Mouse (Mus musculus): ENCODE results near the gene Sec22b. TPM values are rescaled to one million over a fixed set of nuclear protein-coding genes. Genes with fewer than 3 reads are reported as not detected.

Gene Sec22b
- polyA plus RNA-seq, 1 experiment from 2014 or later = 40.0 TPM

DNA sequence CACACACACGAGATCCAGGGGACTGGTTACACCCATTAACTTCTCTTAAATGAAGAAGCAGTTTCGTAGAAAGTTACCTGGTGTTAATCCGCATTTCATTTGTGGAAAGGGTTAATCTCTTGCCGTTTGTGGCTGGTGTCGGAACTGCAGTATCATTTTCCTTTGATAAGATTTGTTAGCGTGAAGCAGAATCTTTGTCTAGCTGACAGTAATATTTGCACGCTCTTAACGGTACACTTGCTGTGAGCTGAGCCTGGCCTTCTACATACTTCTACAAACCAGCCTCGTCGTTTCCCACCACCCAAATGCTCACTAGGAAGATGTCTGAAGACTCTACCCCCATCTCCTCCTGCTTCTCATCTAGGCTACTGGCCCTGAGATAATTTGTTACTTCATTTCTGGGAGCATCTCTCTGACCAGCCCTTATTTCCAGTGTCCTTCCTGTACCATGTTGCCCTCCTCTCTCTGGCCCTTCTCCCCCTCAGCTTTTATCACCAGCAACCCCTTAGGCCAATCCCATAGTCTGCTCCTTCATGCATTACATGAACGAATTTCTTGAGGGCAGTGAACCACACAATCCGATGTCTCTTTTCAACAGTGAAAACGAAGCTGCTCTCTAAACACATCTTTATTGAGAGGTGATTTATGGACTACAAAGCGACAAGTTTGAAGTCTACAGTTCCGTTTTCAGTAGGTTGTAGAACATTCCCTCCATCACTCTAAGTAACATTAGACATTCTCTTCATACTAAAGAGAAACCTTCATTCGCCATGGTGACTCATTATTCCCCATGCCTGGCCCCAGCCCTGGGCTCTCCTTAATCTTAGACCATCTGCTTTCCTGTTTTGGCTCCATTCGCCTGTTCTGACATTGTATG, 36.3 kb downstream of the Sec22b start:
- no peak for DNase-seq
- ATAC-seq = peak; percentile 45; the same call in 1 of the 2 replicates
- no peaks in the 10 kb centered on the region for H3K9me3 ChIP-seq (ENCODE audit: low read length)
- 36% methylated on average over 17 of the region's 17 CpGs for whole genome bisulfite sequencing (ENCODE audit: insufficient replicate concordance)
- H3K27ac ChIP-seq (ENCODE audit: low read depth) = no peak overlapping the region
- no peak overlapping the region for H3K9ac ChIP-seq (replicated peaks)
- no peak overlapping the region for H3K4me3 ChIP-seq (ENCODE audit: low read depth, low read length)
- no peaks in the 10 kb centered on the region for H3K27me3 ChIP-seq (ENCODE audit: insufficient read depth, low read length)
- H3K36me3 ChIP-seq (replicated peaks; ENCODE audit: insufficient read depth, low read length) = no peaks in the 10 kb centered on the region
- TF ChIP-seq EP300 (IDR thresholded peaks at IDR 0.05; ENCODE audit: low read depth) (no peak), CTCF (IDR thresholded peaks at IDR 0.05; ENCODE audit: low read depth) (no peak)
- H3K4me2 ChIP-seq (ENCODE audit: low read depth, low read length) = peak overlapping the region; percentile 38
- peaks cover 45% of the 10 kb centered on the region for H3K4me1 ChIP-seq (ENCODE audit: insufficient read depth)

DNA sequence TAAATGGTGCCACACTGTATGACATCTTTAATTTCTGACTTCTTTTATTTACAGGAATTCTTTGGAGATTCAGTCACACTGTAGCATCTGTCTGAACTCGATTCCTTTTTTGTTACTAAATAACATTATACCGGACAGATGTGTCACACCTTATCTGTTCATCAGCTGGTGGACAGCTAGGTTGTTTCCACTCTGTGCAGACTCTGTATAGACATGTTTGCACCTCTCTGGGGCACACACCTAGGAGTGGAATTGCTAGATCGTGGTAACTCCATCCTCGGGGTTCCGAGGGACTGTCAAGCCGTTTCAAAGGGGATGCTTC, 36.9 kb downstream of the Sec22b start:
- no peak for TF ChIP-seq EP300 (IDR thresholded peaks at IDR 0.05; ENCODE audit: low read depth)
- no peak for TF ChIP-seq CTCF (IDR thresholded peaks at IDR 0.05; ENCODE audit: low read depth)
- Histone ChIP-seq H3K27ac (ENCODE audit: low read depth) (no peak overlapping the region), H3K4me1 (ENCODE audit: insufficient read depth) (peaks cover 46% of the 10 kb centered on the region), H3K4me3 (ENCODE audit: low read depth, low read length) (no peak overlapping the region), H3K36me3 (replicated peaks; ENCODE audit: insufficient read depth, low read length) (no peaks in the 10 kb centered on the region), H3K27me3 (ENCODE audit: insufficient read depth, low read length) (no peaks in the 10 kb centered on the region), H3K9ac (replicated peaks) (no peak overlapping the region), H3K9me3 (ENCODE audit: low read length) (no peaks in the 10 kb centered on the region), H3K4me2 (ENCODE audit: low read depth, low read length) (peak overlapping the region; percentile 38; the same call in 1 of the 2 replicates)
- ATAC-seq = no peak
- 48% methylated on average over 6 of the region's 6 CpGs for WGBS (ENCODE audit: insufficient replicate concordance)
- DNase-seq = no peak

- DNase-seq = no peak
- H3K4me3 ChIP-seq (ENCODE audit: low read depth, low read length) = no peak overlapping the region
- 55% methylated on average over 7 of the region's 7 CpGs for WGBS (ENCODE audit: insufficient replicate concordance)
- peaks cover 41% of the 10 kb centered on the region for H3K4me1 ChIP-seq (ENCODE audit: insufficient read depth)
- H3K9me3 ChIP-seq (ENCODE audit: low read length) = no peaks in the 10 kb centered on the region
- H3K27ac ChIP-seq (ENCODE audit: low read depth) = peak overlapping the region; percentile 55
- H3K36me3 ChIP-seq (replicated peaks; ENCODE audit: insufficient read depth, low read length) = no peaks in the 10 kb centered on the region
- TF ChIP-seq EP300 (IDR thresholded peaks at IDR 0.05; ENCODE audit: low read depth) (no peak), CTCF (IDR thresholded peaks at IDR 0.05; ENCODE audit: low read depth) (no peak)
- peak overlapping the region; percentile 22; the same call in 1 of the 2 replicates for H3K4me2 ChIP-seq (ENCODE audit: low read depth, low read length)
- no peak for ATAC-seq
- H3K27me3 ChIP-seq (ENCODE audit: insufficient read depth, low read length) = no peaks in the 10 kb centered on the region
- no peak overlapping the region for H3K9ac ChIP-seq (replicated peaks)
Observed at GRCm38 (mm10) chr3:97938814-97939526, 38.0 kb downstream of the Sec22b start.

DNA sequence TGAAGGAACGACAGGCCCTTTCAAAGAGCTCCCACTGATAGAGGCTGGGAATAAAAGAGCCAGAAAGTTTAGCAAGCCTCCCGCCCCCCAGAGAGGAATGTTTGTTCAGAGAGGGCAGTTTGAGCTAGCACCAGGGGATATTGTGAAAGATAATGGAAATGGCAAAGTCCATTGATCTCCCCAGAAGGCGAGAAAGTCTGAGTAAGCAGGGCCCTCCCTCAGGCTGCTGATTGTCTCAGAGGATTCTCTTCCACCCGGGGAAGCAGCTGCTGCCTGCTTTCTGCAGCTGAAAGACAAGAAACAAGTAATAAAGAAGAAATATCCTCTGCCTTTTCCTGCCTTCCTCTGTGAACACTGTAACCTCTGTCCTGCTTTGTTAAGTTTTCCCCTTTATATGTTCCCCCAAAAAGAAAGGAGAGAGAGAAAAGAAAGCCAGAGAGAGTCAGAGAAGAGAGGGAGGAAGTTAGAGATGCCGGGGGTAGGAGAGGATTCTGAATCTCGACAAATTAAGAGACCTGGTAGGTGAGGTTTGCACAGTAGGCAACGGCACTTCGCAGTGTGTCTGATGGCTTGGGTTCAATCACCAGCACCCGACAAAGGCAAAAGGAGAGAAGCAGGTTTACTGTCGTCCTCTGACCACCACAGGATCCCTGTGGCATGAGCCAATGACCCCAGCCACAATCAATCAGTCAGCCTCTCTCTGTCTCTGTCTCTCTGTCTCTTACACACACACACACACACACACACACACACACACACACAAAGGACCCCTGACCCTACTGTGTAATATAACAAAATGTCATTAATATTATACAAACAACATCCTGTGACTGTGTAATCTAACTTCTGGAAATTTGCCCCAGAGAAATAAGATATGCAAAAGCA, 38.9 kb downstream of the Sec22b start:
- ATAC-seq = peak; percentile 69
- no peak overlapping the region for H3K4me3 ChIP-seq (ENCODE audit: low read depth, low read length)
- peak overlapping the region; percentile 80 for H3K27ac ChIP-seq (ENCODE audit: low read depth)
- H3K27me3 ChIP-seq (ENCODE audit: insufficient read depth, low read length) = no peaks in the 10 kb centered on the region
- H3K9me3 ChIP-seq (ENCODE audit: low read length) = no peaks in the 10 kb centered on the region
- 26% methylated on average over 10 of the region's 10 CpGs for WGBS (ENCODE audit: insufficient replicate concordance)
- no peak overlapping the region for H3K9ac ChIP-seq (replicated peaks)
- TF ChIP-seq EP300 (IDR thresholded peaks at IDR 0.05; ENCODE audit: low read depth) = 0 out of 2 replicates have a peak, but pooled peaks have one; percentile 20
- no peak for TF ChIP-seq CTCF (IDR thresholded peaks at IDR 0.05; ENCODE audit: low read depth)
- peak overlapping the region; percentile 22 for H3K4me2 ChIP-seq (ENCODE audit: low read depth, low read length)
- H3K4me1 ChIP-seq (ENCODE audit: insufficient read depth) = peaks cover 39% of the 10 kb centered on the region
- no peaks in the 10 kb centered on the region for H3K36me3 ChIP-seq (replicated peaks; ENCODE audit: insufficient read depth, low read length)
- peak; percentile 35 for DNase-seq

DNA sequence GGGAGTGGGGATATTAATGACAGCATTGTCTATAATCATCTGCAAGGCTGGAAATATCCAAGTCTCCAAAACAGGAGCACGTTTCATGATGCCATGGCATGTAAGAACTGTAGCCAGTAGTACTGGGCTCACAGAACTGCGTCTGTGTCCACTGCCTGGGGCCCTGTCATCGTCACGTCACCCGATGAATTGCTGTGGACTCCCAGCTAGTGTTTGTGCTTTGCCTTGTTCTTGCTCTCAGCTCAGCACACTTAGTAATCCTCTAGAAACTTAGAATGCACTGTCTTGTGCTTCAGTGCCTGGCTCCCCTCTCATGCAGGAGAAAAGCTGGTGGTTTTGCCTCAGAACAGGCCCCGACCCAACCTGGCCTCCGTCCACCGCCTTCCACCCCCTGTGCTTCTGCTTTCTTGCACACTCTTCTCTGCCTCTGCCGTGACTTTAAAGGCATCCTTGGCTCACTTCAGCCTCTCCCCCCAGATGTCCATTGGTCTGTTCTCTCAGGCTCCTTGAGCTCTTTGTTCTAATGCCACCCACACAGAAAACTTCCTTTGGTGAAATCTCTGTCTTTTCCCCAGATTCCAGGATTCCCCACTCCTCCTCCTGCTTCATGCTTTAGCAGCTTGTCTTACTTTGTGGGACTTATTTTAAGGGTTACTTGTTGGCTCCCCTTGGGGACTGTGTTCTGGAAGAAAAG, 39.7 kb downstream of the Sec22b start:
- no peak for TF ChIP-seq EP300 (IDR thresholded peaks at IDR 0.05; ENCODE audit: low read depth)
- no peak for TF ChIP-seq CTCF (IDR thresholded peaks at IDR 0.05; ENCODE audit: low read depth)
- no peak overlapping the region; the same call in 1 of the 2 replicates for H3K9ac ChIP-seq (replicated peaks)
- H3K4me1 ChIP-seq (ENCODE audit: insufficient read depth) = peaks cover 39% of the 10 kb centered on the region
- 43% methylated on average over 9 of the region's 9 CpGs for WGBS (ENCODE audit: insufficient replicate concordance)
- H3K9me3 ChIP-seq (ENCODE audit: low read length) = no peaks in the 10 kb centered on the region
- ATAC-seq (no peak), DNase-seq (no peak)
- no peaks in the 10 kb centered on the region for H3K27me3 ChIP-seq (ENCODE audit: insufficient read depth, low read length)
- no peaks in the 10 kb centered on the region for H3K36me3 ChIP-seq (replicated peaks; ENCODE audit: insufficient read depth, low read length)
- no peak overlapping the region for H3K4me3 ChIP-seq (ENCODE audit: low read depth, low read length)
- H3K27ac ChIP-seq (ENCODE audit: low read depth) = no peak overlapping the region
- no peak overlapping the region for H3K4me2 ChIP-seq (ENCODE audit: low read depth, low read length)
